Mouse (Mus musculus) intestine, postnatal 0 days (tissue): ENCODE results near the gene Ccdc17. TPM values are rescaled to one million over a fixed set of nuclear protein-coding genes. Genes with fewer than 3 reads are reported as not detected.
A peak's percentile ranks its signal among the peaks of the same experiment; 100 is the strongest.

ENCODE experiments used
- ATAC-seq: fragments of 200-750 bp; cut with Nextera tagmentation; 2 replicates; pipeline ENCODE4 v1.8.0; 2017; ENCODE audit warnings: mild to moderate bottlenecking, moderate TSS enrichment, moderate library complexity
- H3K27ac ChIP-seq: fragments of 300-500 bp; sonication (generic); 2 replicates; pipeline ENCODE4 v1.5.1; 2014; ENCODE audit warnings: mild to moderate bottlenecking, low read depth, low read length, moderate library complexity
- H3K27me3 ChIP-seq: fragments of 300-500 bp; sonication (generic); replicated peaks from 2 replicates; pipeline ENCODE4 v1.6.1; 2014; ENCODE audit warnings: low read length, mixed read lengths; ENCODE audit not compliant: control insufficient read depth, insufficient read depth
- H3K36me3 ChIP-seq: fragments of 300-500 bp; sonication (generic); 2 replicates; pipeline ENCODE4 v1.6.1; 2014; ENCODE audit warnings: mild to moderate bottlenecking, moderate library complexity; ENCODE audit not compliant: control insufficient read depth, insufficient read depth
- H3K4me1 ChIP-seq: fragments of 300-500 bp; sonication (generic); replicated peaks from 2 replicates; pipeline ENCODE4 v1.6.1; 2014; ENCODE audit warnings: antibody characterized with exemption, low read length, mixed read lengths; ENCODE audit not compliant: control insufficient read depth, insufficient read depth
- H3K4me2 ChIP-seq: fragments of 300-500 bp; sonication (generic); replicated peaks from 2 replicates; pipeline ENCODE4 v1.6.1; 2014; ENCODE audit warnings: low read depth, mild to moderate bottlenecking, moderate library complexity
- H3K4me3 ChIP-seq: fragments of 300-500 bp; sonication (generic); 2 replicates; pipeline ENCODE4 v1.5.1; 2014; ENCODE audit warnings: low read depth, low read length
- H3K9ac ChIP-seq: fragments of 300-500 bp; sonication (generic); 2 replicates; pipeline ENCODE4 v1.6.1; 2014; ENCODE audit warnings: mild to moderate bottlenecking, low read depth, low read length
- H3K9me3 ChIP-seq: fragments of 300-500 bp; sonication (generic); 2 replicates; pipeline ENCODE4 v1.6.1; 2016; ENCODE audit warnings: mixed run types; ENCODE audit not compliant: control insufficient read depth
- CTCF ChIP-seq: sonication (generic); IDR thresholded peaks from 2 replicates; pipeline ENCODE4 v1.5.1; 2016; ENCODE audit warnings: low read depth, mild to moderate bottlenecking, control low read depth, antibody characterized with exemption, moderate library complexity
- WGBS: fragments of 180-500 bp; shearing (Covaris S2); extraction: QIAGEN DNeasy Blood & Tissue Kit; methylation state at CpG from one replicate; pipeline ENCODE4 v1.1.7; 2014; 5-methylcytosine and 5-hydroxymethylcytosine counted together
- polyA plus RNA-seq: library from polyadenylated mRNA; unstranded; fragments of >200 nt; fragmentation: Nextera tagmentation; extraction: Ambion mirVana; gene quantifications from 2 replicates; pipeline ENCODE4 v1.2.1, GENCODE M21; 2015

The Ccdc17 gene
- polyA plus RNA-seq, 1 experiment from 2014 or later: 4.1 TPM

GRCm38 (mm10) chr4:116638821-116639220 is 42.4 kb downstream of the Ccdc17 start:
- TF ChIP-seq CTCF: no peak
- peak; percentile 25; the same call in 1 of the 2 replicates for ATAC-seq
- Histone ChIP-seq H3K9ac (no peak overlapping the region), H3K36me3 (peaks cover 87% of the 10 kb centered on the region), H3K27ac (no peak overlapping the region), H3K4me3 (no peak overlapping the region), H3K27me3 (no peaks in the 10 kb centered on the region), H3K4me1 (no peaks in the 10 kb centered on the region), H3K9me3 (no peaks in the 10 kb centered on the region), H3K4me2 (no peak overlapping the region)
- WGBS: 97% methylated on average over 6 of the region's 6 CpGs

DNA sequence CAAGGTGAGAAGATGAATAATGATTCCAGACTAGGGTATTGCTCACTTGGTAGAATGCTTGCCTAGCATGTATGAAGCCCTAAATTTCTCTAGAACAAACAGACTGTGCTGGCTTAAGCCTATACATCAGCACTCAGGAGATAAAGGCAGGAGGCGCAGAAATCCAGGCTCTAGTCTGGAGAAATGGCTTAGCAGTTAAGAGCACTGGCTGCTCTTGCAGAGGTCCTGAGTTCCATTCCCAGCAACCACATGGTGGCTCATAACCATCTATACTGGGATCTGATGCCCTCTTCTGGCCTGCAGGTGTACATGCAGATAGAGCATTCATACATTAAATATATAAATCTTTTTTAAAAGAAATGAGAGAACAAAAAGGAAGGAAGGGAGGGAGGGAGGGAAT is 45.6 kb downstream of the Ccdc17 start:
- Histone ChIP-seq H3K4me3 (no peak overlapping the region), H3K4me2 (no peak overlapping the region), H3K4me1 (no peaks in the 10 kb centered on the region; the same call in 1 of the 2 replicates), H3K9me3 (no peaks in the 10 kb centered on the region), H3K36me3 (peaks cover 65% of the 10 kb centered on the region), H3K27me3 (no peaks in the 10 kb centered on the region), H3K9ac (no peak overlapping the region), H3K27ac (no peak overlapping the region)
- WGBS: 97% methylated on average over 1 of the region's 1 CpGs
- peak; percentile 54 for TF ChIP-seq CTCF
- no peak for ATAC-seq

DNA sequence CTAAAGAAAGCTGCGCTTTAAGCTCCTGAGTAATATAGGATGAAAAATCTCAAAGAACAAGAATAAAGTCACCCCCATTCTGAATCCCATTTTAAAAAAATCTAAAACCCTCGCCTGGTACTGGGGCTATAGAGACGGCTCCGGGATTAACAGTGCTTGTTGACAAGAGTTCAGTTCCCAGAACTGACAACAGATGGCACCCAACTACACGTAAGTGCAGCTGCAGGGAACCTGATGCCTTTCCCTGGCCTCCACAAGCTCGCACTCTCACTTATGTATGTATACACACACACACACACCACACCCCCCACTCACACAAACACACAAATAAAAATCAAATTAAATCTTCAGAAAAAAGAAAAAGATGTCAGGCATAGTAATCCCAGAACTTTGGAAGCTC is 47.9 kb downstream of the Ccdc17 start:
- Histone ChIP-seq H3K9me3 (no peaks in the 10 kb centered on the region), H3K36me3 (peaks cover 49% of the 10 kb centered on the region), H3K9ac (no peak overlapping the region), H3K4me1 (no peaks in the 10 kb centered on the region; the same call in 1 of the 2 replicates), H3K27ac (no peak overlapping the region), H3K27me3 (no peaks in the 10 kb centered on the region), H3K4me3 (no peak overlapping the region), H3K4me2 (no peak overlapping the region)
- TF ChIP-seq CTCF: peak; percentile 74
- 35% methylated on average over 6 of the region's 6 CpGs for WGBS
- ATAC-seq: no peak; the same call in 1 of the 2 replicates

GRCm38 (mm10) chr4:116645624-116646023 is 49.2 kb downstream of the Ccdc17 start:
- Histone ChIP-seq H3K36me3 (peaks cover 39% of the 10 kb centered on the region), H3K27me3 (no peaks in the 10 kb centered on the region), H3K9me3 (no peaks in the 10 kb centered on the region), H3K27ac (no peak overlapping the region), H3K4me1 (peaks cover 6% of the 10 kb centered on the region), H3K9ac (no peak overlapping the region), H3K4me2 (no peak overlapping the region), H3K4me3 (no peak overlapping the region)
- WGBS: 68% methylated on average over 7 of the region's 7 CpGs
- TF ChIP-seq CTCF: no peak
- ATAC-seq: no peak

DNA sequence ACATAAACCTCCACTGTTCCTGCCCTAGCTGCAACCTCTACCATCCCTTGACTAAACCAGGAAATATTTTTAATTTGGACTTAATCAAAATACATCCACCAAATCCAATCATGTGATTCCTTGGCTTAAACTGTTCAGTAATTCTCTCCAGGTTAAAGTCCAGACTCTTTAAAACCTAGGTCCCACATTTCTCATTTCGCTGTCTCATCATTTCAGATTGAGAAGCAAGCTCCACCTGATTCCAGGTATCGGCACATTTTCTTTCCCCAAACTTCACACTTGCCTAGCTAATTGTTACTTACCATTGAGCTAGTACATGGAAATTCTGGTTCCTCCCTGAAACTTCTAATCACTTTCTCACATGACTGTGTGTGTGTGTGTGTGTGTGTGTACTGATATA is 53.0 kb downstream of the Ccdc17 start:
- Histone ChIP-seq H3K4me3 (peak overlapping the region; percentile 85; the same call in 1 of the 2 replicates), H3K4me2 (peak overlapping the region; percentile 74), H3K27ac (no peak overlapping the region), H3K27me3 (no peaks in the 10 kb centered on the region), H3K4me1 (peaks cover 6% of the 10 kb centered on the region), H3K9me3 (no peaks in the 10 kb centered on the region), H3K9ac (no peak overlapping the region), H3K36me3 (peaks cover 12% of the 10 kb centered on the region)
- WGBS: 59% methylated on average over 2 of the region's 2 CpGs
- ATAC-seq: no peak
- no peak for TF ChIP-seq CTCF

Other genes with a start within 250 kb of the Ccdc17 start
- 9.6 TPM in 2 replicates for gene Mast2, start 132.5 kb upstream of the Ccdc17 start, polyA plus RNA-seq
- 8.8 and 9.1 TPM in 2 replicates for gene Ipp, start 89.1 kb upstream of the Ccdc17 start, polyA plus RNA-seq
- 17.0 and 19.1 TPM in 2 replicates for gene Tmem69, start 40.7 kb upstream of the Ccdc17 start, polyA plus RNA-seq
- 31.3 and 33.9 TPM in 2 replicates for gene Gpbp1l1, start 39.0 kb upstream of the Ccdc17 start, polyA plus RNA-seq
- 36.9 and 38.6 TPM in 2 replicates for gene Nasp, start 31.3 kb downstream of the Ccdc17 start, polyA plus RNA-seq
- gene Akr1a1, start 55.0 kb downstream of the Ccdc17 start, polyA plus RNA-seq: 860 and 870 TPM in 2 replicates
- gene Prdx1, start 88.9 kb downstream of the Ccdc17 start, polyA plus RNA-seq: 1,180 and 1,265 TPM in 2 replicates
- 5.9 and 6.3 TPM in 2 replicates for gene Mmachc, start 111.8 kb downstream of the Ccdc17 start, polyA plus RNA-seq
- gene Ccdc163, start 111.9 kb downstream of the Ccdc17 start, polyA plus RNA-seq: 9.1 and 11.3 TPM in 2 replicates
- gene Tesk2, start 124.3 kb downstream of the Ccdc17 start, polyA plus RNA-seq: 6.6 and 6.9 TPM in 2 replicates
- 13.3 and 14.7 TPM in 2 replicates for gene Toe1, start 211.0 kb downstream of the Ccdc17 start, polyA plus RNA-seq
- gene Mutyh, start 211.1 kb downstream of the Ccdc17 start, polyA plus RNA-seq: 2.6 and 2.9 TPM in 2 replicates
- 0.51 and 0.99 TPM in 2 replicates for gene Hpdl, start 225.1 kb downstream of the Ccdc17 start, polyA plus RNA-seq